Mouse (Mus musculus) forebrain, embryonic 11.5 days (tissue): Measurements from ENCODE around the gene Lars2. TPM values are rescaled to one million over a fixed set of nuclear protein-coding genes. Genes with fewer than 3 reads are reported as not detected.
"Not testable (repeated sequence)": the region's sequence is repeated elsewhere in the genome, so short reads cannot be mapped to it uniquely, and the experiment has no call there.

Experiments
- ATAC-seq: fragments of 200-750 bp; cut with Nextera tagmentation; replicated peaks from 2 replicates; pipeline ENCODE4 v1.8.0; 2017; ENCODE audit warnings: moderate TSS enrichment; ENCODE audit not compliant: low FRiP score
- DNase-seq: peaks from one replicate; pipeline ENCODE4 v3.0.0-alpha.2; 2017; ENCODE audit warnings: low spot score
- H3K27ac ChIP-seq: fragments of 300-500 bp; sonication (generic); 2 replicates; pipeline ENCODE4 v1.5.1; 2014; ENCODE audit warnings: low read depth, low read length
- H3K27me3 ChIP-seq: fragments of 300-500 bp; sonication (generic); 2 replicates; pipeline ENCODE4 v1.6.1; 2014; ENCODE audit warnings: mild to moderate bottlenecking, low read length, mixed read lengths; ENCODE audit not compliant: control insufficient read depth, insufficient read depth
- H3K36me3 ChIP-seq: fragments of 300-500 bp; sonication (generic); 2 replicates; pipeline ENCODE4 v1.6.1; 2014; ENCODE audit warnings: mild to moderate bottlenecking, low read length, moderate library complexity, mixed read lengths; ENCODE audit not compliant: control insufficient read depth, insufficient read depth
- H3K4me1 ChIP-seq: fragments of 300-500 bp; sonication (generic); replicated peaks from 2 replicates; pipeline ENCODE4 v1.6.1; 2014; ENCODE audit warnings: low read length, mixed read lengths; ENCODE audit not compliant: control insufficient read depth, insufficient read depth
- H3K4me2 ChIP-seq: fragments of 300-500 bp; sonication (generic); 2 replicates; pipeline ENCODE4 v1.6.1; 2014; ENCODE audit warnings: low read depth, mild to moderate bottlenecking, low read length, moderate library complexity, mixed read lengths; ENCODE audit not compliant: severe bottlenecking
- H3K4me3 ChIP-seq: fragments of 300-500 bp; sonication (generic); 2 replicates; pipeline ENCODE4 v1.5.1; 2014; ENCODE audit warnings: low read depth, low read length
- H3K9ac ChIP-seq: fragments of 300-500 bp; sonication (generic); 2 replicates; pipeline ENCODE4 v1.6.1; 2014; ENCODE audit warnings: low read length
- H3K9me3 ChIP-seq: fragments of 300-500 bp; sonication (generic); 2 replicates; pipeline ENCODE4 v1.6.1; 2016; ENCODE audit warnings: low read length, mixed read lengths; ENCODE audit not compliant: control insufficient read depth
- WGBS: fragments of 180-500 bp; shearing (Covaris S2); extraction: QIAGEN DNeasy Blood & Tissue Kit; methylation state at CpG from one replicate; pipeline ENCODE4 v1.1.7; 2014; 5-methylcytosine and 5-hydroxymethylcytosine counted together
- polyA plus RNA-seq: library from polyadenylated mRNA; unstranded; fragments of >200 nt; fragmentation: Nextera tagmentation; extraction: Ambion mirVana; gene quantifications from 2 replicates; pipeline ENCODE4 v1.2.1, GENCODE M21; 2014

The Lars2 gene
- polyA plus RNA-seq: 742 and 836 TPM in 2 replicates

DNA sequence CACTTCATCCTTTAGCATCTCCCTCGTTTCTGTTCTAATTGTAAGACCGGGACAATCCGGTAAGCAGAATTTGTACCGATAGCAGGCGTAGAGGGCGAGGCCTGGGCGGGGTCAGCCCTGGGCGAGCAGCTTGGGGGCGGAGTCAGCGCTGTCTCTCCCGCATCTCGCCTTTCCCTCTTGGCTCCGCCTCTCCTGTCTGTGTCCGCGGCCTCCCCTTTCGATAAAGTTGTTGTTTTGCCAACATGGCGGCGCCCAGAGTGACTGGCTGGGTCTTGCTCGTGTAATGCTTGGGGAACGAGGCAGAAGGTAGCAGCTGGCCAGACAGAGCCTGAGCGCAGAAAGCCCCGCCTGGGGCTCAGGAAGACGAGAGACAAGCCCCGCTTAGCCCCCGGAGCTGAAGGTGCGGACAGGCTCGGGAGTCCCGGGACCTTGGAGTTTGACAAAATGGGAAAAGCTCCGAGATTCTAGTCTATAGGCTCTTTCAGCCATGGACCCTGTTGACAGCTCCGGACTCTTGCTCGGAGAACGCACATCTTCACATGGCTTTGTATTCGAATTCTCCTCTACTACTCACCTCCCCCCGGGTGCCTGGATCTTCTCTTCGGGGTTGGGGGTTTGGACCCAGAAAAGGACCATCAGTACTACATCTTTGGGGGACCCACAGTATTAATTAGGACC is at the start of gene Lars2:
Lars2 (plus strand) TSS at position 220 of the 678 bp plus-strand sequence.
- H3K27ac ChIP-seq: peak within 1 kb of the TSS; percentile 75
- ATAC-seq: peak; percentile 99
- H3K4me1 ChIP-seq: no peaks in the 10 kb centered on the region
- no peaks in the 10 kb centered on the region for H3K9me3 ChIP-seq
- no peaks in the 10 kb centered on the region for H3K27me3 ChIP-seq
- H3K36me3 ChIP-seq: no peaks in the 10 kb centered on the region
- H3K4me3 ChIP-seq: peak within 1 kb of the TSS; percentile 78
- peak within 1 kb of the TSS; percentile 59 for H3K4me2 ChIP-seq
- H3K9ac ChIP-seq: peak within 1 kb of the TSS; percentile 79
- peak; percentile 96 for DNase-seq
- under 1% methylated on average over 35 of the region's 35 CpGs for WGBS

DNA sequence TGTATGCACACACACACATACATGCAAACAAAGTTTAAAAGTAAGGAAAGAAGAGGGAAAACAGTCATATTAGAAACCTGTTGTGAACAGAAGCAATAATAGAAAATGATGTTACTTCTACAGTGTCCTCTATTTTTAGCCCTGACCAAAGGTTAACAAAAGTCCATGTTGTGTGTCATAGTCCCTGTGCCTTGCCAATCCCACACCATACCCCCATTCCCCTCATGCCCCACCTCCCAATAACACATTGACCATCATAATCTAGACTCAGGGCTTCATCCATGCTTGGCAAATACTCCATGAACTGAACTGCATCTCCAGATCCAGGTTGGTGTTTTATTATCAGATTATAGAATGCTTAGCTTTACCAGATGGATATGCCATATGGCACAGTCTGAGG is 40.6 kb upstream of the Lars2 start:
- Histone ChIP-seq H3K36me3 (no peaks in the 10 kb centered on the region), H3K4me3 (no peak overlapping the region), H3K4me2 (no peak overlapping the region), H3K27ac (no peak overlapping the region), H3K9ac (no peak overlapping the region), H3K9me3 (no peaks in the 10 kb centered on the region), H3K27me3 (no peaks in the 10 kb centered on the region), H3K4me1 (no peaks in the 10 kb centered on the region)
- DNase-seq (no peak), ATAC-seq (no peak)

GRCm38 (mm10) chr9:123328336-123328735 is 38.4 kb upstream of the Lars2 start:
- no peak overlapping the region for H3K4me3 ChIP-seq
- DNase-seq (no peak), ATAC-seq (no peak)
- no peaks in the 10 kb centered on the region for H3K36me3 ChIP-seq
- no peaks in the 10 kb centered on the region for H3K4me1 ChIP-seq
- no peak overlapping the region for H3K4me2 ChIP-seq
- no peak overlapping the region for H3K9ac ChIP-seq
- WGBS: 87% methylated on average over 3 of the region's 3 CpGs
- no peak overlapping the region for H3K27ac ChIP-seq
- no peaks in the 10 kb centered on the region for H3K9me3 ChIP-seq
- H3K27me3 ChIP-seq: no peaks in the 10 kb centered on the region

GRCm38 (mm10) chr9:123329831-123330230 is 36.9 kb upstream of the Lars2 start:
- no peak for DNase-seq
- Histone ChIP-seq H3K4me3 (no peak overlapping the region), H3K9me3 (no peaks in the 10 kb centered on the region), H3K4me2 (no peak overlapping the region), H3K4me1 (no peaks in the 10 kb centered on the region), H3K27me3 (no peaks in the 10 kb centered on the region), H3K27ac (no peak overlapping the region), H3K36me3 (no peaks in the 10 kb centered on the region), H3K9ac (no peak overlapping the region)
- no peak for ATAC-seq
- WGBS: 94% methylated on average over 7 of the region's 7 CpGs

DNA sequence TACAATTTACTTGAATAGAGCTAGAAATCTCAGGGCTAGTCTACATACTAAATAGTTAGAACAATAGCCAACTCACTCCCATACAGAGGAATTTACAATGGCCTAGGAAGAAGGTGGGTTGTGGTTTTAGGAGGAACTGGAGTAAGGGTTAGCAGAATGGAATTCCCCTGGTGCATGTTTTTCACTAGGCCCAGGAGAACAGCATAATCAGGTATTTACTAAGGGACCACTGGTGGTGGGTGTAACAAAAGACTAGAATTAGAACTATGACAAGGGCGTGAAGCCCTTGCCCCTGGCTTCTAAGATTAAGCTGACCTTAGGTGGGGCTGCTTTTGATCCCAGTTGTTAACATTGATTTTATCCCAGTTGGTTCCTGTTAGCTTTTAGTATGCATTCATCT is 36.5 kb upstream of the Lars2 start:
- H3K36me3 ChIP-seq, H3K4me3 ChIP-seq, H3K4me1 ChIP-seq, H3K27ac ChIP-seq, H3K9me3 ChIP-seq, H3K27me3 ChIP-seq, H3K4me2 ChIP-seq, ATAC-seq, H3K9ac ChIP-seq, DNase-seq: not testable (repeated sequence)
- 71% methylated on average over 1 of the region's 1 CpGs for WGBS

GRCm38 (mm10) chr9:123333479-123333878 is 33.2 kb upstream of the Lars2 start:
- DNase-seq: no peak

GRCm38 (mm10) chr9:123335044-123335670 is 31.6 kb upstream of the Lars2 start:
- 70% methylated on average over 5 of the region's 5 CpGs for WGBS
- Histone ChIP-seq H3K27me3 (no peaks in the 10 kb centered on the region), H3K4me1 (no peaks in the 10 kb centered on the region), H3K4me2 (no peak overlapping the region), H3K9me3 (no peaks in the 10 kb centered on the region), H3K36me3 (no peaks in the 10 kb centered on the region), H3K9ac (no peak overlapping the region), H3K27ac (no peak overlapping the region), H3K4me3 (no peak overlapping the region)
- ATAC-seq (no peak), DNase-seq (no peak)

More at GRCm38 (mm10) chr9:123333479-123333878, 33.2 kb upstream of the Lars2 start:
- H3K27me3 ChIP-seq: no peaks in the 10 kb centered on the region
- H3K4me1 ChIP-seq: no peaks in the 10 kb centered on the region
- 83% methylated on average over 2 of the region's 2 CpGs for WGBS
- no peak overlapping the region for H3K9ac ChIP-seq
- ATAC-seq: no peak
- no peak overlapping the region for H3K4me2 ChIP-seq
- H3K36me3 ChIP-seq: no peaks in the 10 kb centered on the region
- no peak overlapping the region for H3K27ac ChIP-seq
- H3K4me3 ChIP-seq: no peak overlapping the region
- no peaks in the 10 kb centered on the region for H3K9me3 ChIP-seq

GRCm38 (mm10) chr9:123339651-123340144 is 27.0 kb upstream of the Lars2 start:
- Histone ChIP-seq H3K27me3 (no peaks in the 10 kb centered on the region), H3K4me3 (no peak overlapping the region), H3K9me3 (no peaks in the 10 kb centered on the region), H3K27ac (no peak overlapping the region), H3K9ac (no peak overlapping the region), H3K36me3 (no peaks in the 10 kb centered on the region), H3K4me1 (no peaks in the 10 kb centered on the region), H3K4me2 (no peak overlapping the region)
- ATAC-seq (no peak), DNase-seq (no peak)
- WGBS: 79% methylated on average over 3 of the region's 3 CpGs

DNA sequence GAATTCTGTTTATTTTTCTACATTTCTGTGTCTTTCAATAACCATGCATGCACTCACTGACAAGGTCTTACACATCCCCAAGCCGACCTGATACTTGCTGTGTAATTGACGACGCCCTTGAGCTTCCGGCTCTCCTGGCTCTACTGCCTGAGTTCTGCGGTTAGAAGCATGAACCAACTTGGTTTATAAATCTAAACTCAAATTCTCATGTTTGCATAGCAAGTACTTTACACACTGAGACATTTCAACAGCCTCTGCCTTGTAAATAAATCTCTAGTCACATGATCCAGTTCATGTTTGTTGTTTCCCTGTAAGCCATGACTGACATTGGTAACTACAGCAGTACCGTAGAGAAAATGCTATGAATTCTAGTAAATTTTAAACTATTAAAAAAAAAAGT is 25.5 kb upstream of the Lars2 start:
- Histone ChIP-seq H3K9ac (no peak overlapping the region), H3K4me2 (no peak overlapping the region), H3K36me3 (no peaks in the 10 kb centered on the region), H3K27ac (no peak overlapping the region), H3K9me3 (no peaks in the 10 kb centered on the region), H3K4me1 (no peaks in the 10 kb centered on the region), H3K27me3 (no peaks in the 10 kb centered on the region), H3K4me3 (no peak overlapping the region)
- 89% methylated on average over 6 of the region's 6 CpGs for WGBS
- no peak for ATAC-seq
- no peak for DNase-seq
